Mouse (Mus musculus) heart, postnatal 4 days (tissue): ENCODE measurements around the gene Dnaja2. TPM values are rescaled to one million over a fixed set of nuclear protein-coding genes. Genes with fewer than 3 reads are reported as not detected.
A peak's percentile ranks its signal among the peaks of the same experiment; 100 is the strongest.

Source experiments
- DNase-seq: peaks from one replicate; pipeline ENCODE4 v3.0.0; 2021
- total RNA-seq, 2 experiments: library from RNA; stranded (reverse); gene quantifications; 2 replicates each; pipeline ENCODE4 v1.2.3; 2021

Dnaja2 gene
- total RNA-seq, 2 experiments from 2014 or later = 184 to 192 TPM

- no peak for DNase-seq
Measured at GRCm38 (mm10) chr8:85500460-85500859, 54.7 kb downstream of the Dnaja2 start.

GRCm38 (mm10) chr8:85498577-85498976 lies 56.6 kb downstream of the Dnaja2 start:
- no peak for DNase-seq

- DNase-seq = no peak
Measured at GRCm38 (mm10) chr8:85496778-85497177, 58.4 kb downstream of the Dnaja2 start.

- no peak for DNase-seq
Measured at GRCm38 (mm10) chr8:85496125-85496524, 59.0 kb downstream of the Dnaja2 start.

- DNase-seq = peak; percentile 16
Measured at GRCm38 (mm10) chr8:85492940-85493931, 61.9 kb downstream of the Dnaja2 start.

GRCm38 (mm10) chr8:85492125-85492875 lies 62.8 kb downstream of the Dnaja2 start, which contains the start of gene Gpt2:
TSS of gene Gpt2 (plus strand) at chr8:85492576.
- peak; percentile 92 for DNase-seq

- DNase-seq = no peak
Measured at GRCm38 (mm10) chr8:85489546-85489945, 65.6 kb downstream of the Dnaja2 start.

- no peak for DNase-seq
Measured at GRCm38 (mm10) chr8:85488631-85489030, 66.5 kb downstream of the Dnaja2 start.

- no peak for DNase-seq
Measured at GRCm38 (mm10) chr8:85487906-85488620, 67.1 kb downstream of the Dnaja2 start.

Other genes starting within 250 kb of the Dnaja2 start
- gene Mylk3, start 169.0 kb downstream of the Dnaja2 start, total RNA-seq = 100 to 1,000 TPM; 245 to 262 TPM
- gene 4921524J17Rik, start 122.5 kb downstream of the Dnaja2 start, total RNA-seq = 10 to 100 TPM; 17.3 to 22.7 TPM
- gene Gpt2, start 62.8 kb downstream of the Dnaja2 start, total RNA-seq = 1 to 10 TPM; 8.5 to 9.2 TPM
- gene Neto2, start 145.6 kb upstream of the Dnaja2 start, total RNA-seq = 1 to 10 TPM; 9.2 to 9.9 TPM